Mouse (Mus musculus) pancreas, adult 10 weeks (tissue): ENCODE results near the gene Tsen15. TPM values are rescaled to one million over a fixed set of nuclear protein-coding genes. Genes with fewer than 3 reads are reported as not detected.

Experiments used
- polyA plus RNA-seq: library from polyadenylated mRNA; stranded (reverse); fragments of 350-450 nt; fragmentation: Illumina TruSeq; extraction: RNeasy Lipid Tissue Mini Kit (QIAGEN cat#74804); gene quantifications from one replicate; pipeline ENCODE4 v1.2.3, GENCODE M21; 2015; ENCODE audit warnings: low read depth, low replicate concordance; ENCODE audit not compliant: insufficient read depth

Gene Tsen15
- polyA plus RNA-seq: 6.6 TPM

GRCm38 (mm10) chr1:152386188-152386835 is at the start of gene Tsen15:
Gene Tsen15, minus strand, starts transcription at chr1:152386688.

DNA sequence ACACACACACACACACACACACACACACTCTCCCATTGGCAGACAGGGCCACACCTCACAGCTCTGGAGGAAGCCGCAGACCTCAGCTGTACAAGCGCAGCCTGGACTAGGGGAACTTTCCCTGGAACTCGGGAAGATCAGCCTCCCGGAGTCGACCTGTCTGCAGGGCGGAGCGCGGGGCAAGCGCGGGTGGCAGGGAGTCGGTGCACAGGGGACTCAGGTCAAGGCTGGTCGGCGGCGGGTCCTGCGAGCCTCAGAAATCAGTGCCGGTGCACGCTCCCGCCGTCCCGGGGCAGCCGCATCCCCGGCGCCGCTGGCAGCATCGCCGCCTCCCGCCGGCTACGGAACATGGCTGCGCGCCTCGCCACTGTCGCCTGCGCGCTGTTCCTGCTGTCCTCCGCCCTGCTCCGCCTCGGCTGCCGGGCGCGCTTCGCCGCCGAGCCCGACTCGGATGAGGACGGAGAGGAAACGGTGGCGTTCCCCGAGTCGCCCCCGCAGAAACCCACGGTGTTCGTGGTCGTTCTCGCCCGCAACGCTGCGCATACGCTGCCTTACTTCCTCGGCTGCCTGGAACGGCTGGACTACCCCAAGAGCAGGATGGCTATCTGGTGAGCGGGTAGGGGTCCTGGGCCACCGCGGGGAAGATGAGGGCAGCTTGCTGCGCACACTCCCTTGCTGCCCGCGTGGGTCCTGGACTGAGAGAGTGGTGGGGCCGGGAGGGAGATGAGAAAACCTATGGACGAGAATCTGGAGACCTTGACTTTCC is 13.5 kb upstream of the Tsen15 start, which contains the start of gene Colgalt2:
Gene Colgalt2, plus strand, starts transcription at position 41 of the 766 bp plus-strand sequence.

Other genes with a start within 250 kb of the Tsen15 start
- gene Colgalt2, start 13.1 kb upstream of the Tsen15 start, polyA plus RNA-seq: 3.1 TPM